Mouse (Mus musculus) kidney, adult 18-20 months (tissue): Measurements from ENCODE around the gene Pym1.

ENCODE experiments used
- DNase-seq: peaks from one replicate; pipeline ENCODE4 v3.0.0; 2021

Pym1 gene

GRCm38 (mm10) chr10:128806086-128806485 is 58.4 kb downstream of the Pym1 start:
- DNase-seq, result no peak

- DNase-seq, result no peak
Observed at GRCm38 (mm10) chr10:128807018-128807417, 59.3 kb downstream of the Pym1 start.
